Mouse (Mus musculus) liver (tissue): Measurements from ENCODE around the gene Sp9.
A peak's percentile ranks its signal among the peaks of the same experiment; 100 is the strongest.

Experiments
- DNase-seq: peaks from one replicate; pipeline ENCODE4 v3.0.0-alpha.2; 2020; ENCODE audit warnings: mixed read lengths

The Sp9 gene

GRCm38 (mm10) chr2:73271459-73272161 is at the start of gene Sp9:
Sp9 (plus strand) TSS chr2:73271925.
- DNase-seq, result peak; percentile 62

- DNase-seq, result no peak
Observed at GRCm38 (mm10) chr2:73231081-73231480, 40.6 kb upstream of the Sp9 start.

GRCm38 (mm10) chr2:73241299-73241698 is 30.4 kb upstream of the Sp9 start:
- no peak for DNase-seq

- DNase-seq, result no peak
Observed at GRCm38 (mm10) chr2:73248701-73249100, 23.0 kb upstream of the Sp9 start.

- no peak for DNase-seq
Observed at GRCm38 (mm10) chr2:73263172-73263765, 8.5 kb upstream of the Sp9 start.

- no peak for DNase-seq
Observed at GRCm38 (mm10) chr2:73263794-73264610, 7.7 kb upstream of the Sp9 start.

GRCm38 (mm10) chr2:73264611-73265195 is 7.0 kb upstream of the Sp9 start:
- DNase-seq, result no peak

- peak; percentile 3 for DNase-seq
Observed at GRCm38 (mm10) chr2:73266011-73266410, 5.7 kb upstream of the Sp9 start.

GRCm38 (mm10) chr2:73266623-73267022 is 5.1 kb upstream of the Sp9 start:
- DNase-seq, result no peak

- no peak for DNase-seq
Observed at GRCm38 (mm10) chr2:73267231-73267630, 4.5 kb upstream of the Sp9 start.

- DNase-seq, result no peak
Observed at GRCm38 (mm10) chr2:73267818-73268217, 3.9 kb upstream of the Sp9 start.

GRCm38 (mm10) chr2:73268281-73268680 is 3.4 kb upstream of the Sp9 start:
- no peak for DNase-seq

- DNase-seq, result no peak
Observed at GRCm38 (mm10) chr2:73268836-73269395, 2.8 kb upstream of the Sp9 start.

GRCm38 (mm10) chr2:73269666-73270065 is 2.1 kb upstream of the Sp9 start:
- DNase-seq, result no peak

- DNase-seq, result no peak
Observed at GRCm38 (mm10) chr2:73270071-73270592, 1.6 kb upstream of the Sp9 start.

GRCm38 (mm10) chr2:73270593-73271458 is 899 bp upstream of the Sp9 start:
- peak; percentile 20 for DNase-seq

- DNase-seq, result peak; percentile 12
Observed at GRCm38 (mm10) chr2:73272351-73273248, 875 bp downstream of the Sp9 start.

- peak; percentile 22 for DNase-seq
Observed at GRCm38 (mm10) chr2:73273249-73274118, 1.8 kb downstream of the Sp9 start.

GRCm38 (mm10) chr2:73274119-73274920 is 2.6 kb downstream of the Sp9 start:
- peak; percentile 31 for DNase-seq
